Mouse (Mus musculus) colon, adult 2 months (tissue): ENCODE measurements around the gene Gm4847. TPM values are rescaled to one million over a fixed set of nuclear protein-coding genes. Genes with fewer than 3 reads are reported as not detected.

Source experiments
- polyA plus RNA-seq: library from polyadenylated mRNA; depleted of rRNA; stranded (reverse); fragments of >200 nt; gene quantifications from 2 replicates; pipeline ENCODE4 v1.2.3, GENCODE M21; 2012; rRNA removed

The Gm4847 gene
- not detected in 2 replicates for polyA plus RNA-seq

DNA sequence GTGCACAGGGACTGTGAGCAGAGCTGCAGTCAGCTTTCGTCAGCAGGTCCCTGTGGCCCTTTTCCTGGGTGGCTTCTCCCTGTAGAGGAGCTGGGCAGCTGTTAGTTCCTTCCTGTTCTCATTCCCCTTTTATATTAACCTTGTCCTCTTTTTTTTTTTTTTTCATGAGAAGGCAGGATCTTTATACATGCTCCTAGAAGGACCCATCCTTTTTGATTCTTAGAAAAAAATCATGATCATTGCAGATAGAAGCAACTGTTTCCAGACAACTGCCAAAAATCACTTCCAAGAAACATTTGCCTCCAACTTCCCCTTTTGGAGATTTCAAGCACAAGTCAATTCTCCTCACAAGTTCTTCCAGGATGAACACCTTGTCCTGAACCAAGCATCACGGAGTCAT lies at the start of gene Gm4847:
Gene Gm4847 (minus strand): TSS at position 101 of the 400 bp plus-strand sequence.

DNA sequence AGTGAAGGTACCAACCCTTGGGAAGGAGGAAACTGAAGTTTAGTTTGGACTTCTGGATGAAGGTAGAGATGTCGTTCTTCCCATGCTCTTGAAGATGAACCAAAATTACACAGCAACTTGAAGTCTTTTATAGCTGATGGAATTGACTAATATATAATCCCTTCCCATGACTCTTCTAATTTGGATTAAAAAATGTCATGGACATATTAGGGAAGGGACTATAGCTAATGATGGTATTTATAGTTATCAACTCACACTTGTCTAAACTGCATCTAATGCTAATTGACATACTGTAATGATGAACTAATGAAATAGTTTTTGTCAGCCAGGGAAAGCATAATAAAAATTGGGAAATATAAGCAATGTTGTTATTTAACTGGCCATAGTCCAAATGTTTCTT lies 34.3 kb upstream of the Gm4847 start, which contains the start of gene Fmo9:
Gene Fmo9 (minus strand): TSS at position 101 of the 400 bp plus-strand sequence.

Other genes starting within 250 kb of the Gm4847 start
- 3.2 and 3.5 TPM in 2 replicates for gene Pogk, start 237.8 kb downstream of the Gm4847 start, polyA plus RNA-seq
- gene Gm4846, start 150.1 kb downstream of the Gm4847 start, polyA plus RNA-seq = not detected in 2 replicates
- gene Fmo9, start 34.2 kb upstream of the Gm4847 start, polyA plus RNA-seq = not detected in 2 replicates